Mouse (Mus musculus): ENCODE measurements at regions not wholly inside any gene's neighbourhood (a gene's known extent, or its start where the extent isn't known, plus 50 kb on each side); places are given as distances from the start of the nearest gene placed in this dataset.

GRCm38 (mm10) chr2:166442997-166443396, 270.6 kb downstream of the Prex1 start:
- intact Hi-C loops (cut with DNase I) = no loop called here
- no peak for DNase-seq (ENCODE audit: low spot score)

DNA sequence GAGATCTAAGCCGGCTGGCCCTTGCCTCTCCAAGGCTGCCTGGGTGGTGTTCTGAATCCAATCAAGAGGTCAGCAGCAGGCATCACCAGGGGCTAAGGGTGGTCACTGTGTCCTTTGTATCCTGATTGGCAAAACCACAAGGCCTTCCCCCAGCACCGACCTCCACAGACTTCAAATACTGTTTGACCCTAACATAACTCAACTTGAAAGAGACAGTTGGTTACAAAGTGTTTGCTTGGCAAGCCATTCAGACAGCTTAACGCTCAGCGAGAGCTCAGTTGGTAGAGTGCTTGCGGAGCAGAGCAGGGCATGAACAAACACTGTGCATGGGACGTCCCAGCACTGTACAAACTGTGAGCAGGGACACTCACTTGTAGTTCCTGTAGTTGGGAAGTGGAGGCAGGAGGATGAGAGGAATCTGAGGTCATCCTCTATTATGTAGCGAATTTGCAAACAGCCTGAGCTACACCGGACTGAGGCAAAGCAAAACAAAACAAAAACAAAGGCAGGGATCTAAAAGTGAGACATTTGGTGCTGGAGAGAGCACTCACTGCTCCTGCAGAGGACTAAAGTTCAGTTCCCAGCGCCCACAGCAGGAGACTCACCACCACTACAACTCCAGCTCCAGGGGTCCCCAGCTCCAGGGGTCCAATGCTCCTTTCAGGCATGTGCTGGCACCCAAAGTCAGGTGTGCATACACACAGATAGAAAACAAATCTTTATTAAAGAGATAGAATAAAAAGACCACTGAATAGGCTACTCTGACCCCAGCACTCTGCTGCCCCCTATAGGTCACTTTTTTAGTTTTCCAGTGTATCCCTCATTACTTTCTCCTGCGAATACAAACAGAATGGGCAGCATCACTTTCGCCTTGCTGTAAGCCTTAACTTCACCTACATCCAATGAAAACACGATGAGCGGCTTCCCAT, 273.5 kb downstream of the Prex1 start:
- DNase-seq (ENCODE audit: low spot score) = no peak

DNA sequence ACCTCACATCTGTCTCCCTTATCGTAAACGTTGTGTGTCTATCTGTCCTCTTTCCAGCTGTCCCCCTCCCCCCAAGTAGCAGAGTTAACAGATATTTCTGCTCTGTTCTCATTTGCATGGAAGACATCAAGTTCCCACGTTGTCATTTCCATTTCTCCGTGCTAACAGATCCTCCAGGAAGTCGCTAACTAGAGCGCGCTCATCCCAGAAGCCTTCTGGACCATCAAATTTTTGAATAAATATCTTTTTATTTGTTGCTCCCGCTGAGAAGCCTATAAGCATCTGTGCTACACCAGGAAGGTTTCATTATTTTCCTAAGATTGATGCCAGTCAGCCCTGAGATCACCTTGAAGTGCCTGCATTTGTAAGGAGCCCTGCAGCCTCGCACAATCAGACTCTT, 275.4 kb downstream of the Prex1 start:
- DNase-seq (ENCODE audit: low spot score) = no peak
- intact Hi-C loops (cut with DNase I) = no loop called here

More for the DNA sequence above, 273.5 kb downstream of the Prex1 start:
- intact Hi-C loops (cut with DNase I) = loop anchor here (1.0 to 2.0 kb wide), 3 partner anchors 125 to 331 kb away; partner anchors contain the start of gene Sulf2

- no peak for DNase-seq (ENCODE audit: low spot score)
- intact Hi-C loops (cut with DNase I) = no loop called here
Measured at GRCm38 (mm10) chr2:166434554-166434953, 279.1 kb downstream of the Prex1 start.

GRCm38 (mm10) chr2:166433655-166434333, 278.3 kb upstream of the Sulf2 start:
- intact Hi-C loops (cut with DNase I) = no loop called here
- DNase-seq (ENCODE audit: low spot score) = peak; percentile 42

- no peak for DNase-seq (ENCODE audit: low spot score)
- intact Hi-C loops (cut with DNase I) = no loop called here
Measured at GRCm38 (mm10) chr2:166432948-166433654, 277.6 kb upstream of the Sulf2 start.

- no peak for DNase-seq (ENCODE audit: low spot score)
- intact Hi-C loops (cut with DNase I) = no loop called here
Measured at GRCm38 (mm10) chr2:166432531-166432930, 277.1 kb upstream of the Sulf2 start.

DNA sequence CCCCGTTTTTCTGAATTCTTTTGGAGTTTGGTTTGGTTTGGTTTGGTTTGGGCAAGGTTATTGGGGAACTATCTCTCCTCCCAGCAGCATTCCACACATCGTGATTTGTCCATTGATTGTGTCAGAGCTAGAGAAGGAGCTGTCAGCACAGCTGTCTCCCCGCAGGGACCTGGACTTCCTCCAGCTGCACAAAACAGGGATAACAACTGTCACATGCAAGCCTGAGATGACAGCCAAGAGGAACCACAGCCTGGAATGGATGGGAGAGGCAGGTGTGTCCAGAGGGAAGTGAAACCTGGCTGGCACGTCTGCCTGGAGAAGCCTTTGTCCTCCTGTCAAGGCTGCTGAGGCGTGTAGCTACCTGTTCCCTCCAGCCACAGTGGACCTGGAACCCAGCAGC, 274.5 kb upstream of the Sulf2 start:
- peak; percentile 25 for DNase-seq (ENCODE audit: low spot score)
- intact Hi-C loops (cut with DNase I) = no loop called here

DNA sequence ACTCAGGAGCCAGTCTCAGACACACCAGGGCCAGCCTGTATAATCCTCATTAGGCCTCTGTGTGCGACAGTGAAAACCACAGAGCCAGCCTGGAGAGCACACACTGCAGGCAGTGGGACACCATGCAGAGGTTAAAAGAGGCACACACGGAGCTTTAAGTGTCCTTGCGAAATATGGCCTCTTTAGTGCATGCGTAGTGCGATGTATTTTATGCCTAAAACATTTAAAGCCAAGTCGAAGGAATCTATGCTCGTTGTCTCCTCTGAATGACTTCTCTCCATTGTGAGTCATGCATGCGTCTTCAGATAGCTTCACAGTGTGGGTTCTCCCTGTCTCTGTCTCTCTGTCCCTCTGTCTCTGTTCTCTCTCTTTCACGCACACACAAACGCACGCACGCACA, 274.0 kb upstream of the Sulf2 start:
- DNase-seq (ENCODE audit: low spot score) = no peak
- intact Hi-C loops (cut with DNase I) = no loop called here

DNA sequence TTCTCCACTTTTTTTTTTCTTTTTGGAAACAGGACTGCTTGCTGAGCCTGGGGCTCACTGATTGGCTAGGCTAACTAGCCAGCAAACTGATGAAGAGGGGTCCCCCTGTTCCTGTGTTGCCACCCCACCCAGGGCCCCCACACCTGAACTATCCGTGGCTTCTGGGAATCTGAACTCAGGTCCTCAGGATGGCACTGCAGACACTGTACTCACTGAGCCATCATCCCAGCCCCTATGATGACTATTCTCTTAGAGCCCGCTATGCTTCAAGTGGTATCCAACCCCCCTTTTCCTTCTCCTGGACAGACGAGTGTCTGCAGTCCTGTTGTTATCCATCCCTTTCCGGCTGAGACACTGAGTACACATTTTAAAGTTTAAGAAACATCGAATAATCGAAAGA, 271.9 kb upstream of the Sulf2 start:
- intact Hi-C loops (cut with DNase I) = no loop called here

DNA sequence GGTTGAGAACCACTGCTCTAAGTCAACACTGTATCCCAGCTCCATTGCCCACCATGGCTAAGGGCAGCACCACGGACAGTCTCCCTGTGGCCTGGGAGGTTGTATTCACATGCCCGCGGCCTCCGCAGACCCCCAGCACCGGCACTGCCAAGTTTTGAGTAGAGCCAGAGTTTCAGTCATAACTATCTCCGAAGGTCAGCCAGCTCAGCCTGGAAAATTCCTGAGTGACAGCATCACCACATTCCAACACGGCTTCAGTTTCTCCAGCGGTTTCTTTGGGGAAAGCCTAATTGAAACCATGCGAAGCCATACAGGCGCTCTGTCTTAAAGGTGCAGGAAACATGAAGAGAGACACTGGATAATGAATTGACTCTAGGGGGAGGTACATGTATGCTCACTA, 271.5 kb upstream of the Sulf2 start:
- intact Hi-C loops (cut with DNase I) = no loop called here
- DNase-seq (ENCODE audit: low spot score) = no peak

More for the DNA sequence above, 271.9 kb upstream of the Sulf2 start:
- no peak for DNase-seq (ENCODE audit: low spot score)

GRCm38 (mm10) chr2:166426457-166426856, 271.0 kb upstream of the Sulf2 start:
- intact Hi-C loops (cut with DNase I) = no loop called here
- no peak for DNase-seq (ENCODE audit: low spot score)

- intact Hi-C loops (cut with DNase I) = no loop called here
- DNase-seq (ENCODE audit: low spot score) = no peak
Measured at GRCm38 (mm10) chr2:166425141-166425540, 269.7 kb upstream of the Sulf2 start.

- intact Hi-C loops (cut with DNase I) = no loop called here
- DNase-seq (ENCODE audit: low spot score) = no peak
Measured at GRCm38 (mm10) chr2:166423132-166423660, 267.7 kb upstream of the Sulf2 start.

DNA sequence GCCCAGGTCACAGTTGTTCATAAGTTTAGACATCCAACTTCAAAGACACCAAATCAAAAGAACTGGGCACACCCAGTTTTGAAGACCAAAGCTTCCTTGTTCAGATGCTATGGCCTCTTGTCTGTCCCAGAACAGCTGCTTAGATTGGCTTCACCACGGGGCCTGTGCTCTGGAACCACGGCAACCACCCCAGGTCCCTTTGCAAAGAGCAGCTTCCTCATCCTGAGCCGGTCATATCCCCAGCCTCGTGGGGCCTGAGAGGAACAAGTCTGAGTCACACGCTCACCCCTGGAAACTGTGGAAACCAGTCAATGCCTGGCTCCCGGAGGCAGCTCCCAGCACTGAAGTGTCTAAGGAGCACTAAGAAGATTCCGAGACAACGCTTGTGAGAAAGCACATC, 264.8 kb upstream of the Sulf2 start:
- no peak for DNase-seq (ENCODE audit: low spot score)
- intact Hi-C loops (cut with DNase I) = no loop called here

DNA sequence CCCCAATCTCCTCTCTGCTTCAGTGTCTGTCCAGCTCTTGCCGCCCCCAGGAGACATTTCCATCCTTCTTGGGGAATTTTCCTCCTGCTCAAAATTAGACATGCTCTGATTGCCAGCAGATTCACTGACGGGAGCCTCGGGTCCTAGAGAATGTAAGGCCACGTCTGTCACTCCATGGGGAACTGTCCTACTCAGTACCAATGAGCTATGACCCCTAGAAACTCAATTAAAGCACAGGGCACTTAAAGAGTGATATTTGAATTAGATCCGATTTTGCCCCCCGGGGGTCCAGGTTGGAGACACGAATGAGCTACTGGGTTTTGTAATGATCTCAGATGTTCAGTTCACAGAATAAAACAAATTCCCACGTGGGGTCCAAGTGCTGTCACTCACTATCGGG, 263.8 kb upstream of the Sulf2 start:
- no peak for DNase-seq (ENCODE audit: low spot score)
- intact Hi-C loops (cut with DNase I) = no loop called here

- intact Hi-C loops (cut with DNase I) = no loop called here
- DNase-seq (ENCODE audit: low spot score) = no peak
Measured at GRCm38 (mm10) chr2:166418279-166418678, 262.8 kb upstream of the Sulf2 start.

DNA sequence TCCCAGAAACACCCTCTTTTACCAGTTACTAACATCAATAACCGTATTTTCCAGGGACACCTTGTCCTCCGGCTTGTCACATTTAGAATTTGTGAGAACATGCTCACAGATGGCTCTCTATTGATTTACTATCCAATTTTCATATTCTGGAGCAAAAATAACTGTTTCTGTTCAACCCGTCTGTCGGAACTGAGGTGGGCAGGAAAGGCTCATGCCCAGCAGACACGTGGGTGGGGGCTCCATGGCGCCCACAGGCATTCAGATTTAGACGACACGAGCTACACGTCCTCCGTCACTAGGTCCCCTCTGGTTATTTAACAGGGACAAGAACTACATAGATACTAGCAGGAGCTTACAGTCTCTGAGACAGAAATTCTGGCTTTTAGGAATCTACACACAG, 262.2 kb upstream of the Sulf2 start:
- no peak for DNase-seq (ENCODE audit: low spot score)
- intact Hi-C loops (cut with DNase I) = no loop called here

DNA sequence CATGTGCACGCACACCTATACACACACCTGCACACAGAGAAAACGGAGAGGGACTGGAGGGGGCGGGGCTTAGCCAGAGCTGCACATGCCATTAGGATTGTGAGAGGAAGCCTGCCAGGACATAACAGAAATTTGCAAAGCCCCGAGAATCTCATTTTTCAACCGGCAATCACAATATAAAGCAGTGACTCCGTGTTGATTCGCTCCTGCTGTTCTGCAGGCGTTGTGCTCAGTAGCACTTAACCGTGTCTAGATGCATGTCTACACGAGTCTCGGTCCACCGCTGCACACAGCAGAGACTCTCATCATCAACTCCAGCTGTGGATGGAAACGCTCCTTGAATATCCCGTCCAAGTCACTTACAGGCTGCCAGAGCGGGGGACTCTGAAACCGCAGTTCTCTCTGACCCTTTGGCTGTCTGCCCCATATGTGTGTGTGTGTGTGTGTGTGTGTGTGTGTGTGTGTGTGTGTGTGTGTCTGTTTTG, 260.1 kb upstream of the Sulf2 start:
- intact Hi-C loops (cut with DNase I) = no loop called here
- peak; percentile 31 for DNase-seq (ENCODE audit: low spot score)

DNA sequence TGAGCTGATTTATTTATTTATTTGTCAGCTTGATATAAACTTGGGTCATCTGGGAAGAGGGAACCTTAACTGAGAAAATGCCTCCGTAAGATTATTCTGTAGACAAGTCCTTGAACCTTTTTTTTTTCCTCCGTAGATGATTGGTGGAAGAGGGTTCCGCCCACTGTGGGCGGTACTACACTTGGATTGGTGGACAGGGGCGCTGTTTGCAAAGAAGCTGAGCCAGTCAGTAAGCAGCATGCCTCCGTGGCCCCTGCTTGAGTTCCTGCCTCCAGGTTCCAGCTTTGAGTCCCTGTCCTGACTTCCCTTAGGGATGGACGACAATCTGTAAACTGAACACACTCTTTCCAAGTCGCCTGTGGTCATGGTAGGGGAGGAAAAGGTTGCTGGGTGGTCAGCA, 259.4 kb upstream of the Sulf2 start:
- no peak for DNase-seq (ENCODE audit: low spot score)
- intact Hi-C loops (cut with DNase I) = no loop called here

All from heart, postnatal 25 days (tissue).